Mouse (Mus musculus) liver, adult 2 months (tissue): ENCODE results near the gene Fermt2.

Experiments
- CTCF ChIP-seq: fragments of 200-500 bp; IDR thresholded peaks from 2 replicates; pipeline ENCODE4 v1.5.1; 2011; ENCODE audit warnings: low read depth, low read length, control low read depth
- POLR2A ChIP-seq: fragments of 200-500 bp; IDR thresholded peaks from 2 replicates; pipeline ENCODE4 v1.6.1; 2011; ENCODE audit warnings: low read length, control low read depth; ENCODE audit not compliant: insufficient read depth; ENCODE audit errors: extremely low read depth

DNA sequence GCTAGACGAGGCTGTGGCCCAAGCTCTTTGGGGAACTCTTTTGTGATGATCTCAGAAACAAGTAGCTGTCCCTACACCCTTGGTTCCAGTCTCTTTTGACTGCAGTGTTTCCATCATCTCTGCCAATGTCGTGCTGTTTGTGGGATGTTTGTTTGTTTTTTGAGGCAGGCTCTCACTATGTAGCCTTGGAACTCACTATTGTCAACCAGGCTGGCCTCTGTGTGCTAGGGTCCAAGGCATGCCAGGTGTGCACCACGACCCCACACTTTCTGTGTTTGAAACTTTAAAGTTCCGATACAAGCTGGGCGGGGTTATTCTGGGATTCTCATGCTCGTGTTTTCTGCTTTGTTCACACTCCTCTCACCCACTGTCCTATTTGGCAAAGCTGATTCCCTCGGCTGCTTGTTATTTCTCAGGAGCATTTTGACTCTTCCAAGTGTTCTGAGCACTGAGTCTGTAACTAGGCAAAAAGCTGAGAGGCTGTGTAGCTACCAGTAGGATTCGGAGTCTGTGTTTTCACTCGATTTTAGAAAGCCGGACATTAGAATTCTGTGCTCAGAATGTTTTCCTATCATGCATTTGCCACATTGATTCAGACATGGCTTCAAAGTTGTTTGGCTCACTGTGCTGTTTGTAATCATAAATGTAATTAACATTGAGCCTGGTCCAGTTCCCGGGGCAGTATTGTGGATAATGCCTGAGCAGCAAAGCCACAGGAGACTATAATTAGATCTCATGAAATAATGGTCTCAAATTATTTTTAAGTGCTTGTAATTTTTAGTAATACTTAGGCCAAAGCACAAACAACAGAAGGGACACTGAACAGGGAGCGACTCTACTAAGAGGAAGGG is 74.0 kb downstream of the Fermt2 start:
- no peak for TF ChIP-seq CTCF
- no peak for TF ChIP-seq POLR2A
